ENCODE assay signal across 11 mouse cellular contexts in genomic region chr4:107998641-107999332, GRCm38 (mm10). TPM values are rescaled to one million over a fixed set of nuclear protein-coding genes. Genes with fewer than 3 reads are reported as not detected.
DNase-seq lines count a peak whose midpoint lies in the region; ATAC-seq lines count a peak whose summit lies in the region.
"Had no signal": no experiment of that assay in that cellular context is flagged by ENCODE, and none has a peak within 500 bp of the region (broad histone marks: within the 10 kb centered on the region; RNA-seq: fewer than 3 reads in every experiment).

No protein-coding gene starts in this region.

- no peaks in the 10 kb centered on the region for H3K36me3 ChIP-seq in heart, embryonic 11.5 days (ENCODE audit: control insufficient read depth, insufficient read depth, low read length)
- H3K36me3 ChIP-seq: heart, embryonic 15.5 days; limb, embryonic 15.5 days; neural tube, embryonic 13.5 days had no signal

- ATAC-seq in heart, embryonic 11.5 days (replicated peaks; ENCODE audit: insufficient number of reproducible peaks, low FRiP score, low TSS enrichment) = no peak
- no peak for ATAC-seq in inflammation-experienced regulatory T-cells, adult 6 months
- no peak for ATAC-seq in megakaryocyte progenitor cell, adult 5-6 weeks (replicated peaks; ENCODE audit: poor library complexity)
- no peak for ATAC-seq in erythroblast, adult 5-6 weeks (replicated peaks; ENCODE audit: low FRiP score, poor library complexity, severe bottlenecking)

- no peaks in the 10 kb centered on the region for H3K27me3 ChIP-seq in heart, embryonic 11.5 days (ENCODE audit: control insufficient read depth, insufficient read depth, low read length)
- H3K27me3 ChIP-seq: heart, embryonic 15.5 days; limb, embryonic 15.5 days; neural tube, embryonic 13.5 days had no signal

- no peak overlapping the region for H3K4me2 ChIP-seq in heart, embryonic 11.5 days
- H3K4me2 ChIP-seq: heart, embryonic 15.5 days; limb, embryonic 15.5 days; neural tube, embryonic 13.5 days had no signal

- no peak overlapping the region for H3K9ac ChIP-seq in heart, embryonic 11.5 days (ENCODE audit: low read depth, low read length)
- H3K9ac ChIP-seq: heart, embryonic 15.5 days; limb, embryonic 15.5 days; neural tube, embryonic 13.5 days had no signal

- WGBS in heart, embryonic 11.5 days (ENCODE audit: insufficient replicate concordance) = 35% methylated on average over 11 of the region's 11 CpGs

- intact Hi-C loops in heart, postnatal 10 days (cut with DNase I) = no loop called here

- no peaks in the 10 kb centered on the region for H3K9me3 ChIP-seq in heart, embryonic 11.5 days (replicated peaks; ENCODE audit: control insufficient read depth, low read length)
- H3K9me3 ChIP-seq: heart, embryonic 15.5 days; limb, embryonic 15.5 days; neural tube, embryonic 13.5 days had no signal

- DNase-seq in heart, adult 11 months = peak; percentile 99
- DNase-seq in adipocyte (ENCODE audit: low spot score) = peak; percentile 63
- DNase-seq in heart, postnatal 10 days = peak; percentile 72 to 75
- DNase-seq in lung, postnatal 10 days = peak; percentile 73

- no peak overlapping the region for H3K4me3 ChIP-seq in heart, embryonic 11.5 days (ENCODE audit: low read depth, low read length)
- H3K4me3 ChIP-seq: heart, embryonic 15.5 days; limb, embryonic 15.5 days; neural tube, embryonic 13.5 days had no signal

- H3K27ac ChIP-seq in heart, embryonic 11.5 days (ENCODE audit: low read depth, low read length) = no peak overlapping the region
- H3K27ac ChIP-seq: heart, embryonic 15.5 days; limb, embryonic 15.5 days; neural tube, embryonic 13.5 days had no signal

- peaks cover 4% of the 10 kb centered on the region; the same call in 1 of the 2 replicates for H3K4me1 ChIP-seq in heart, embryonic 11.5 days (ENCODE audit: control insufficient read depth, insufficient read depth, low read length)
- H3K4me1 ChIP-seq: neural tube, embryonic 13.5 days had no signal

RNA-seq across cellular contexts. Expression of gene Slc1a7, which starts 30.7 kb away (rescaled TPM):
- not detected in 2 replicates for polyA plus RNA-seq in heart, embryonic 11.5 days (2014; fragmentation: Nextera tagmentation; extraction: Ambion mirVana)
- total RNA-seq in heart, postnatal 10 days (2021) = under 1 TPM in 1 of 2 experiments, not detected in 1; 0.10 TPM
- not detected for polyA plus RNA-seq in inflammation-experienced regulatory T-cells, adult 6 months (2017; shearing (Covaris generic))
- total RNA-seq in megakaryocyte progenitor cell, adult 5-6 weeks (2015) = not detected in 2 replicates
- total RNA-seq in megakaryocyte progenitor cell, adult 5-6 weeks (2017) = not detected in 2 replicates
- not detected in 2 replicates for total RNA-seq in erythroblast, adult 5-6 weeks (2015; ENCODE audit: low replicate concordance)
- total RNA-seq in erythroblast, adult 5-6 weeks (2017; ENCODE audit: low replicate concordance) = not detected in 2 replicates
- polyA plus RNA-seq: neural tube, embryonic 13.5 days had no signal
